Mouse (Mus musculus) embryonic facial prominence, embryonic 12.5 days (tissue): ENCODE measurements around the gene Clrn1. TPM values are rescaled to one million over a fixed set of nuclear protein-coding genes. Genes with fewer than 3 reads are reported as not detected.
"Not testable (repeated sequence)": the region's sequence is repeated elsewhere in the genome, so short reads cannot be mapped to it uniquely, and the experiment has no call there.

Experiments used
- ATAC-seq: fragments of 200-750 bp; cut with Nextera tagmentation; 2 replicates; pipeline ENCODE4 v1.8.0; 2017; ENCODE audit not compliant: insufficient number of reproducible peaks, insufficient read depth, low FRiP score, low TSS enrichment
- H3K27ac ChIP-seq: fragments of 300-500 bp; sonication (generic); 2 replicates; pipeline ENCODE4 v1.5.1; 2016; ENCODE audit warnings: mild to moderate bottlenecking
- H3K27me3 ChIP-seq: fragments of 300-500 bp; sonication (generic); 2 replicates; pipeline ENCODE4 v1.6.1; 2016; ENCODE audit warnings: mild to moderate bottlenecking, moderate library complexity
- H3K36me3 ChIP-seq: fragments of 300-500 bp; sonication (generic); 2 replicates; pipeline ENCODE4 v1.6.1; 2016; ENCODE audit warnings: mild to moderate bottlenecking
- H3K4me1 ChIP-seq: fragments of 300-500 bp; sonication (generic); 2 replicates; pipeline ENCODE4 v1.6.1; 2016
- H3K4me2 ChIP-seq: fragments of 300-500 bp; sonication (generic); replicated peaks from 2 replicates; pipeline ENCODE4 v1.6.1; 2016; ENCODE audit warnings: mild to moderate bottlenecking, moderate library complexity
- H3K4me3 ChIP-seq: fragments of 300-500 bp; sonication (generic); 2 replicates; pipeline ENCODE4 v1.5.1; 2016; ENCODE audit warnings: mild to moderate bottlenecking
- H3K9ac ChIP-seq: fragments of 300-500 bp; sonication (generic); 2 replicates; pipeline ENCODE4 v1.6.1; 2016; ENCODE audit warnings: mild to moderate bottlenecking, moderate library complexity
- H3K9me3 ChIP-seq: fragments of 300-500 bp; sonication (generic); 2 replicates; pipeline ENCODE4 v1.6.1; 2016; ENCODE audit warnings: mild to moderate bottlenecking, moderate library complexity
- WGBS: fragments of 180-500 bp; shearing (Covaris S2); methylation state at CpG from one replicate; pipeline ENCODE4 v1.1.7; 2016; 5-methylcytosine and 5-hydroxymethylcytosine counted together
- polyA plus RNA-seq: library from polyadenylated mRNA; unstranded; fragments of >200 nt; fragmentation: Nextera tagmentation; extraction: Ambion mirVana; gene quantifications from 2 replicates; pipeline ENCODE4 v1.2.1, GENCODE M21; 2016

Gene Clrn1
- polyA plus RNA-seq, 1 experiment from 2014 or later = 2.5 TPM

GRCm38 (mm10) chr3:58887719-58888118, 2.6 kb upstream of the Clrn1 start:
- no peaks in the 10 kb centered on the region for H3K9me3 ChIP-seq
- H3K36me3 ChIP-seq = no peaks in the 10 kb centered on the region
- H3K27ac ChIP-seq = no peak overlapping the region
- no peak overlapping the region for H3K4me2 ChIP-seq
- H3K4me1 ChIP-seq = peaks cover 4% of the 10 kb centered on the region; the same call in 1 of the 2 replicates
- 87% methylated on average over 10 of the region's 10 CpGs for WGBS
- H3K27me3 ChIP-seq = no peaks in the 10 kb centered on the region
- ATAC-seq = no peak
- no peak overlapping the region for H3K4me3 ChIP-seq
- H3K9ac ChIP-seq = no peak overlapping the region

GRCm38 (mm10) chr3:58883511-58883907, 1.6 kb downstream of the Clrn1 start:
- H3K27ac ChIP-seq = no peak overlapping the region
- ATAC-seq = no peak
- H3K4me3 ChIP-seq = no peak overlapping the region
- peaks cover 4% of the 10 kb centered on the region; the same call in 1 of the 2 replicates for H3K4me1 ChIP-seq
- H3K4me2 ChIP-seq = no peak overlapping the region
- no peaks in the 10 kb centered on the region for H3K9me3 ChIP-seq
- H3K27me3 ChIP-seq = no peaks in the 10 kb centered on the region
- no peak overlapping the region for H3K9ac ChIP-seq
- H3K36me3 ChIP-seq = no peaks in the 10 kb centered on the region

GRCm38 (mm10) chr3:58882878-58883510, 2.1 kb downstream of the Clrn1 start:
- no peaks in the 10 kb centered on the region for H3K27me3 ChIP-seq
- H3K36me3 ChIP-seq = no peaks in the 10 kb centered on the region
- H3K4me1 ChIP-seq = peaks cover 4% of the 10 kb centered on the region; the same call in 1 of the 2 replicates
- H3K4me3 ChIP-seq = no peak overlapping the region
- no peak for ATAC-seq
- no peak overlapping the region for H3K9ac ChIP-seq
- no peaks in the 10 kb centered on the region for H3K9me3 ChIP-seq
- no peak overlapping the region for H3K4me2 ChIP-seq
- no peak overlapping the region for H3K27ac ChIP-seq
- WGBS = 49% methylated on average over 8 of the region's 8 CpGs

GRCm38 (mm10) chr3:58881016-58881415, 4.1 kb downstream of the Clrn1 start:
- H3K36me3 ChIP-seq = no peaks in the 10 kb centered on the region
- 93% methylated on average over 1 of the region's 1 CpGs for WGBS
- no peaks in the 10 kb centered on the region for H3K27me3 ChIP-seq
- no peak overlapping the region for H3K4me2 ChIP-seq
- no peaks in the 10 kb centered on the region for H3K9me3 ChIP-seq
- ATAC-seq = no peak
- peaks cover 4% of the 10 kb centered on the region; the same call in 1 of the 2 replicates for H3K4me1 ChIP-seq
- H3K9ac ChIP-seq = no peak overlapping the region
- H3K27ac ChIP-seq = no peak overlapping the region
- H3K4me3 ChIP-seq = no peak overlapping the region

- H3K4me1 ChIP-seq = no peaks in the 10 kb centered on the region; the same call in 1 of the 2 replicates
- ATAC-seq = no peak
- no peaks in the 10 kb centered on the region for H3K36me3 ChIP-seq
- no peak overlapping the region for H3K4me2 ChIP-seq
- H3K9me3 ChIP-seq = no peaks in the 10 kb centered on the region
- WGBS = 87% methylated on average over 2 of the region's 2 CpGs
- no peaks in the 10 kb centered on the region for H3K27me3 ChIP-seq
- no peak overlapping the region for H3K4me3 ChIP-seq
- no peak overlapping the region for H3K27ac ChIP-seq
- H3K9ac ChIP-seq = no peak overlapping the region
Observed at GRCm38 (mm10) chr3:58880181-58880580, 5.0 kb downstream of the Clrn1 start.

GRCm38 (mm10) chr3:58871882-58872281, 13.3 kb downstream of the Clrn1 start:
- not testable (repeated sequence) for H3K9me3 ChIP-seq, H3K4me3 ChIP-seq, ATAC-seq, H3K27ac ChIP-seq, H3K36me3 ChIP-seq, H3K27me3 ChIP-seq, H3K9ac ChIP-seq, H3K4me1 ChIP-seq, H3K4me2 ChIP-seq
- 80% methylated on average over 2 of the region's 2 CpGs for WGBS

- ATAC-seq = no peak
- H3K27me3 ChIP-seq = no peaks in the 10 kb centered on the region
- 59% methylated on average over 7 of the region's 7 CpGs for WGBS
- H3K27ac ChIP-seq = no peak overlapping the region
- no peaks in the 10 kb centered on the region for H3K4me1 ChIP-seq
- H3K36me3 ChIP-seq = no peaks in the 10 kb centered on the region
- no peaks in the 10 kb centered on the region for H3K9me3 ChIP-seq
- no peak overlapping the region for H3K4me3 ChIP-seq
- no peak overlapping the region for H3K4me2 ChIP-seq
- no peak overlapping the region for H3K9ac ChIP-seq
Observed at GRCm38 (mm10) chr3:58865690-58866089, 19.4 kb downstream of the Clrn1 start.

GRCm38 (mm10) chr3:58862976-58863375, 22.2 kb downstream of the Clrn1 start:
- no peaks in the 10 kb centered on the region for H3K36me3 ChIP-seq
- no peak overlapping the region for H3K4me2 ChIP-seq

GRCm38 (mm10) chr3:58843415-58843814, 41.7 kb downstream of the Clrn1 start:
- H3K9me3 ChIP-seq = no peaks in the 10 kb centered on the region
- H3K4me1 ChIP-seq = no peaks in the 10 kb centered on the region
- H3K4me2 ChIP-seq = no peak overlapping the region
- H3K27ac ChIP-seq = no peak overlapping the region
- H3K9ac ChIP-seq = no peak overlapping the region
- 50% methylated on average over 1 of the region's 1 CpGs for WGBS
- no peak for ATAC-seq
- H3K27me3 ChIP-seq = no peaks in the 10 kb centered on the region
- no peaks in the 10 kb centered on the region for H3K36me3 ChIP-seq
- no peak overlapping the region for H3K4me3 ChIP-seq

More at GRCm38 (mm10) chr3:58862976-58863375, 22.2 kb downstream of the Clrn1 start:
- H3K4me1 ChIP-seq = no peaks in the 10 kb centered on the region
- no peak overlapping the region for H3K27ac ChIP-seq
- 74% methylated on average over 2 of the region's 2 CpGs for WGBS
- H3K9me3 ChIP-seq = no peaks in the 10 kb centered on the region
- ATAC-seq = no peak
- no peak overlapping the region for H3K9ac ChIP-seq
- no peaks in the 10 kb centered on the region for H3K27me3 ChIP-seq
- H3K4me3 ChIP-seq = no peak overlapping the region

GRCm38 (mm10) chr3:58833442-58834160, 51.5 kb downstream of the Clrn1 start:
- no peaks in the 10 kb centered on the region for H3K4me1 ChIP-seq
- H3K4me2 ChIP-seq = no peak overlapping the region
- no peaks in the 10 kb centered on the region for H3K27me3 ChIP-seq
- 79% methylated on average over 5 of the region's 5 CpGs for WGBS
- no peak for ATAC-seq
- H3K36me3 ChIP-seq = no peaks in the 10 kb centered on the region
- no peak overlapping the region for H3K4me3 ChIP-seq
- no peaks in the 10 kb centered on the region for H3K9me3 ChIP-seq
- no peak overlapping the region for H3K27ac ChIP-seq
- no peak overlapping the region for H3K9ac ChIP-seq

GRCm38 (mm10) chr3:58832888-58833287, 52.3 kb downstream of the Clrn1 start:
- Histone ChIP-seq H3K4me2 (no peak overlapping the region), H3K27ac (no peak overlapping the region), H3K4me1 (no peaks in the 10 kb centered on the region), H3K36me3 (no peaks in the 10 kb centered on the region), H3K4me3 (no peak overlapping the region), H3K9ac (no peak overlapping the region), H3K27me3 (no peaks in the 10 kb centered on the region), H3K9me3 (no peaks in the 10 kb centered on the region)
- no peak for ATAC-seq
- 87% methylated on average over 2 of the region's 2 CpGs for WGBS

- Histone ChIP-seq H3K9ac (no peak overlapping the region), H3K36me3 (no peaks in the 10 kb centered on the region), H3K9me3 (no peaks in the 10 kb centered on the region), H3K4me2 (no peak overlapping the region), H3K4me1 (no peaks in the 10 kb centered on the region), H3K27ac (no peak overlapping the region), H3K4me3 (no peak overlapping the region), H3K27me3 (no peaks in the 10 kb centered on the region)
- ATAC-seq = no peak
- WGBS = 66% methylated on average over 5 of the region's 5 CpGs
Observed at GRCm38 (mm10) chr3:58831586-58831985, 53.6 kb downstream of the Clrn1 start.
